Mouse (Mus musculus) lung, postnatal 25 days (tissue): Measurements from ENCODE around the gene Pdk2.

Source experiments
- DNase-seq: peaks from one replicate; pipeline ENCODE4 v3.0.0; 2022; ENCODE audit warnings: low spot score

Pdk2 gene

GRCm38 (mm10) chr11:94987341-94987740 is 53.8 kb downstream of the Pdk2 start:
- no peak for DNase-seq

GRCm38 (mm10) chr11:94986435-94986834 is 54.7 kb downstream of the Pdk2 start:
- DNase-seq: no peak

- no peak for DNase-seq
Observed at GRCm38 (mm10) chr11:94985822-94986221, 55.3 kb downstream of the Pdk2 start.

GRCm38 (mm10) chr11:94985140-94985539 is 56.0 kb downstream of the Pdk2 start:
- peak; percentile 73 for DNase-seq

GRCm38 (mm10) chr11:94979462-94980179 is 61.5 kb downstream of the Pdk2 start:
- no peak for DNase-seq

GRCm38 (mm10) chr11:94978947-94979346 is 62.2 kb downstream of the Pdk2 start:
- DNase-seq: peak; percentile 97

GRCm38 (mm10) chr11:94978178-94978915 is 62.8 kb downstream of the Pdk2 start:
- no peak for DNase-seq
